Mouse (Mus musculus): Measurements from ENCODE around the gene Gm9918.
"Not testable (repeated sequence)": the region's sequence is repeated elsewhere in the genome, so short reads cannot be mapped to it uniquely, and the experiment has no call there.

The Gm9918 gene

DNA sequence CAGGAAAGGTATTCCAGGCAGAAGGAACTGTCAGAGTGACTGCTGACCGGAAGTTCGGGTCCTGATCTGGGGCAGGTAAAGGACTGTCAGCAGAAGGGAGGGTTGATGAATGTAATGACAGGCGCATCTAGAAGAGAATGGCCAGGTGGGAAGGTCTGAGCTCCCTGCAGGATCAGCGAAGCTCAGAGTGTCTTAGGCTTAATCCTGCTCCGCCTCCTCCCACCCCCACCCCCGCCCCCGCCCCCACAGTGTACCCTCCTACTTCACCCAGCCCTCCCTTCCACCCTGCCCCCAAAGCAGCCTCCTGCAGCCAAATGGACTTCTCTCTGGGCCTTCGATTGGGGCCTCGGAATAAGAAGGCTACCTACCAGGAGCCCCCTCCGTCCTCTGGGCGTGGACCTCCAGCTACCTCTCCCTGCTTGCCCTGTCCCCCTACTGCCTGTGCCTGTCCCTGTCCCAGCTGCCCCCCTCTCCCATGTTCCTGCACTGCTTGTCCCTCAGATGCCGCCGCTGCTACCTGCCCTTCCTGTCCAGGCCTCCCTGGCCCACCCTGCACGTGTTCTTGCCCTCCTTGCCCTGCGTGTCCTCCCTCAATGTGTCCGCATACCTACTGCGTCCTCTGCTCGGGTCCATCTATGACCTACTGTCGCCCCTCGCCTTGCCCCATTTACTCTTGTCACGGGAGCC, at the start of gene Gm9918:
Gene Gm9918, plus strand, starts transcription at position 290 of the 687 bp plus-strand sequence.
- no peak for DNase-seq (ENCODE audit: low spot score)

DNA sequence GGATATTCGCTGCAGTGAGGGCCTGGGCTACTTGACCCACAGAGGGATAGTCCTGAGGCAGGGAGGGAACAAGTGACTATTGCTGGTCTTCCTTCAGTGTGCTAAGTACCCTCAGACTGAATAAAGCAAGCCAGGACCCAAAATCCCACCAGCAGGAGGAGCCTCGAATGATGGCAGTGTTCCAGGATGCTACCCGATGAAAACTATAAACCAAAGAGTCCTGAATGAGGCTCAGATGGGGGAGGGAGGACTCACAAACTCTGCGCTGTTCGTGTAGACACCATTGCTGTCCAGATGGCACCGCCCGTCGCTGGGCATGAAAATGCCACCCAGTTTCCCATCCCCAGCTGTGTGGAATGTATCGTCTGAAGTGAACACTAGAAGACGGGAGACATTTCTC, 48.0 kb upstream of the Gm9918 start:
- peak; percentile 50 for DNase-seq (ENCODE audit: low spot score)

DNA sequence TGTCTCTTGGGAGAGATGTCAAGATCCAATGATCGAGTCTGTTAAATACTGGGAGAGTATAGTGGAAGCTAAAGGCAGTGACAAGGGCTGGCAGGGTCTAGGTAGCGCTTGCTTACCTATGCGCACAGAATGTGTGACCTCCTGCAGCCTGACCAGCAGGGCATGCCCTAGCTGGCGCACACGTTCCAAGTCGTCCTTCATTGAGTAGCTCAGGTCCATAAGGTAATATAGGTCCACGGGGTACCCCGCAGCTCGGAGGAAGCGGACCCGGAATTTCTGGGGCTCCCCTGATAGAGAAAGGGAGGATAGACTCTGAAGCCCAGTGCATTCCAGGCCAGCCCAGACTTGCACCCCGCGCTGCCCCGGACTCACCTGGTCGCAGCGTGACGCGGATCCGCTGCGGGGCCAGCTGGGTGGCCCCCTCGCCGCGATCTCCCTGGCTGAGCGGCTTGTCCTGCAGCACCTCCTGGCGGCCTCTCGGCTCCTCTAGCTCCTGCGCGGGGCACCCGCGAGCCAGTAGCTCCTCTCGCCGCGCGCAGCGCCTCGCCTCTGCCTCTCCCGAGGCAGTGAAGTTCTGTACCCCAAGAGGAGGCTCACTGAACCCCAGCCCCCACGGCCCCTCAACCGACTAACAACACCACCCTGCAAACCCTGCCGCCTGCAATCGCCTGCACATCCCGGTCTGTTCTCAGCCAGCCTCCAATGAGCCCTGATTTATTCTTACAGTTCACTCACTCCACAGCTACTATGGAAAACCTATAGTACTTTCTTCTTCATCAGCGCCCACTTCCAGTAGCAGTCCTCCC, 46.0 kb upstream of the Gm9918 start:
- DNase-seq (ENCODE audit: low spot score): peak; percentile 90

DNA sequence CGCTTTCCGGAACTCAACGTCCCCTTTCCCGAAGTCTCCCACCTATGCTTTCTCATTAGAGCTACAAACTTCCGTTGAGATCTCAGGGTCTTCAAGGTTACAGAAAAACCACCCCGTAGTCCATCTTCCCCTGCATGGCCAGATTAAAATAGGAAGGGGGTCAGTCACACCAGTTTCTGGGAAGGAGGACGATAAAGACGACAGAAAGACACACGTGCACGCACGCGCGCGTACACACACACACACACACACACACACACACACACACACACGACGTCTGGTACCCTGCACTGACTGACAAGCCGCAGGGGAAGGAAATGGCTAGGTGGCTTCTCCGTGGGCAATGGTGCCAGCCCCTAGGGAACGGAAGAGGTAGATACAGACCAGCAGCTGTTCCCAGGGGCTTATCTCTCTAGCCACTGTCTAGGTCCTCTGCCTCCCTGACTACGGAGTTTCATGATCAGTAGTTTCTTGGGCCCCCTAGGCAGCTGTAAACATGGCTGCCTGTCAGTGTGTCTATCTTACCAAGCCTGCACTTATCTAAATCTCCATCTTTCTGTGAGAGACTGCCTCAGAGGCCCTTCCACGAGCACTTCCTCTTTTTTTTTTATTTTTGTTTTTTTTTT, 45.3 kb upstream of the Gm9918 start:
- DNase-seq (ENCODE audit: low spot score): no peak

DNA sequence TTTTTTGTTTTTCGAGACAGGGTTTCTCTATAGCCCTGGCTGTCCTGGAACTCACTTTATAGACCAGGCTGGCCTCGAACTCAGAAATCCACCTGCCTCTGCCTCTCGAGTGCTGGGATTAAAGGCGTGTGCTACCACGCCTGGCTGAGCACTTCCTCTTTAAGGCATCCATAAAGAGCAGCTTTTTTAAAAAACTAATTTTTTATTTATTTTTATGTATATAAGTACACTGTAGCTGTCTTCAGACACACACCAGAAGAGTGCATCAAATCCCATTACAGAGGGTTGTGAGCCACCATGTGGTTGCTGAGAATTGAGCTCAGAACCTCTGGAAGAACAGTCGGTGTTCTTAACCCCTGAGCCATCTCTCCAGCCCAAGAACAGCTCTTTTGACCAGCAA, 44.7 kb upstream of the Gm9918 start:
- DNase-seq (ENCODE audit: low spot score): not testable (repeated sequence)

DNA sequence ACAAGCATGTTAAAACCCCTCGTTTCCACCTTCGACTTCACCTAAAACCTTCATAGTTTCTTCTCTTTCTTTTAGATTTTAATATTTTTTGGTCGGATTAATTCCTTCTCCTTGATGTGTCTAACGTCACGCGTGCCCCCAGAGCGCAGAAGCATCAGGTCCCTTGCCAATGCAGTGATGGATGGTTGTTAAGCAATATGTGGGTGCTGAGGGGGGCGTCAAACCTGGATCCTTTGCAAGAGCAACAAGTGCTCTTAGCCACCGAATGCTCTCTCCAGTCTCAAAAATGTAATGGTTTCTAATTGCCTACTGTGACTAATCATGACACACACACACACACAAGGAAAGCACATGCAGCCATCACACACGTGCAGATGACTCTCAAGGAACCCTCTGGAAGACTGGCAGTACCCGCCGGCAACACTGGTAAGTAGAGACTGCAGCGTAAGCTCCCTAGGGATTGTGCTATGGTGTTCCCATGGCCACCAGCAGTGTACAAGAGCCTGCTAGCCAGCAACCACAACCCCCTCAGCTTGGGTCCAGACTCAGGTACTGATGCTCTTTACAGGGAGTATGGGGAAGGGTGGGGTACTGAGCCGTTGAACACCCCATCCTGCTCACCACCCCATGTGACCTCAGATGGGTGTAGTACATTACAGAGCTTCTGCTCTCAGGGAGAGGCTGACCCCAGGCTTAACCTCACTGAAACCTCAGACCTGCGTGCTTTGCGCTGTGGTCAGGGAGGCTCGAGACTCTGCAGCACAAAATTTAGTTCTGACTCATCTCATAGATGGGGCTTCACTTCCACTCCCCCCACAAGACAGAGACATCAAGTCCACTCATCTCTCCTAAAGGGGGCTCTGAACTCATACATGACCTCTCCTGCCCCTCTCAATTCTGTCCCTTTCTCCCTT, 39.7 kb upstream of the Gm9918 start:
- DNase-seq (ENCODE audit: low spot score): no peak

DNA sequence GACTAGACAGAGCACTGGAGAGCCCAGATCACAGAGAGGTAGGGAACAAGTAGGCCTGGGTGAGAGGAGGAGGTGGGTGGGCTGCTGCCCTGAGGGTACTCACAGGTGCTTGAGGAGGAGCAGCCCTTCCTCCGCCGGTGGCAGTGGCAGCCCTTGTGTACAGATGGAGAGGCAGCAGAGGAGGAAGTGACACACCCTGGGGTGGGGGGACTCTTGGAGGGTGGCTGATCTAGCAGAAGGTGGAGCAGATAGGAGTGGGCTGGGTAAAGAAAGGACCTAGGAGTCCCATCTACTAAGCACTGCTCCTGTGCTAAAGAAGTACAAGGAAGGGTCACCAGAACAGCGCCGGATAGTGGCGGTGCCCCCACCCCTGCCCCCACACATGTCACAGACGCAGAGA, 38.6 kb upstream of the Gm9918 start, which contains the start of gene Itgb7:
Gene Itgb7, minus strand, starts transcription at position 197 of the 400 bp plus-strand sequence.
- DNase-seq (ENCODE audit: low spot score): no peak

DNA sequence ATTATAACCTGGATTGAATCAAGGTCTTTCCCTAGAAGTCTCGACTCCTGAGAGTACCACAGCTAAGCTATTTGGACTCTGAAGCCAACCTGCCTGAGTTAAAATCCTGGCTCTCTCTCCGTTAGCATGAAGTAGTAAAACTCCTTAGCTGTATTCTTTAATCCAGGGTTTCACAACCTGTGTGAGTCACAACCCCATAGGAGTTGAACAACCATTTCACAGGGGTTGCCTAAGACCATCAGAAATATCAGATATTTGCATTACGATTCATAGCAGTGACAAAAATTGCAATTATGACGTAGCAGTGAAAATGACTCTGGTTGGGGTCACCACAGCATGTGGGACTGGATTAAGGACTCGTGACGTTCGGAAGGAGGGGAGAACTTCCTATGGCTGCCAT, 37.6 kb upstream of the Gm9918 start:
- DNase-seq (ENCODE audit: low spot score): no peak

DNA sequence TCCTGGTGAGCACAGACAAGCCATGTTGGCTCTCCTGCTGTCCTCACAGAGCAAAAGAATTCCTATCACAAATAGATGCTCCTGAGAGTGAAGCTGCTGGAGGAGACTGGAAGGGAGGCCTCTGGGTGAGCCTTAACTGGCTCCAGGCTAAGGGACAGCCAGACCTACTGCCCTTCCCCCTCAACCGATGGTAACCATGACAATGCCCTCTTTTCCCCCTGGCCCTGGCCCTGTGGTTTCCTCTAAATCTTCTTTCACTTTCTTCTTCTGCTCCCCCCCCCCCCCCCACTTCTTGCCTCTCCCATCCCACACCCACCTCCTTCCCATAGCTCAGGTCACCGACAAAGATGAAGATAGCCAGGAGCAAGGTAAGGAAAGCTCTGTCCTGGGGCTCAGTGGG, 36.5 kb upstream of the Gm9918 start:
- DNase-seq (ENCODE audit: low spot score): no peak

DNA sequence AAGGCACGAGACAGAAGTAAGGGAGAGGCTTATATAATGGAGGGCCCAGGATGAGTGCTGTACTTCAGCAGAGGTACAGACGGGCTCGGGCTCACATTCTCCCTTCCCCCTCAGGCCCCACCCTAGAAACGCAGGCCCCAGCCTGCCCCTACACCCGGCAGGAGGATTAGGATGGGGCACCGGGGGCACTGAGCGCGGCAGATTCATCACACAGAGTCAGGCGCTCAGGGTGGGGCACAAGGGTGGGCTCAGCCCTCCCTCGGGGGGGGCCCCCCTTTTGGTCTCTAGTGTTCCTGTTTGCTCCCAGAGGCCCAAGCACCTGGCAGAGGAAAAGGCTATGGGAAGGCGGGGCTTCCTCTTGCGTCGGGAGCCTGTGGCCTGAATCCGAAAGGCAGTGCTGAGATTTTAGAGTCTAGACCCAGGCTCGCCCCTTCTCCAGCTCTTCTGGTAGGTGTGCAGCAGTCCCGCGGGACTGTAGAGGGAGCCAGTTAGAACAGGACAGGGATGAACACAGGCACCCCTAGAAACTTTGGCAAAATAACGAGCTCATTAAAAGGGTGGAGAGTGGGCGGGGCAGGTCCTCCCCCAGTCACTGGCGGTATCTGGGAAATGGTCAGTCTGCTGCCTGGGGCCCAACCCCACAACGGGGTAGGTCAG, 34.9 kb upstream of the Gm9918 start:
- peak; percentile 48 for DNase-seq (ENCODE audit: low spot score)

DNA sequence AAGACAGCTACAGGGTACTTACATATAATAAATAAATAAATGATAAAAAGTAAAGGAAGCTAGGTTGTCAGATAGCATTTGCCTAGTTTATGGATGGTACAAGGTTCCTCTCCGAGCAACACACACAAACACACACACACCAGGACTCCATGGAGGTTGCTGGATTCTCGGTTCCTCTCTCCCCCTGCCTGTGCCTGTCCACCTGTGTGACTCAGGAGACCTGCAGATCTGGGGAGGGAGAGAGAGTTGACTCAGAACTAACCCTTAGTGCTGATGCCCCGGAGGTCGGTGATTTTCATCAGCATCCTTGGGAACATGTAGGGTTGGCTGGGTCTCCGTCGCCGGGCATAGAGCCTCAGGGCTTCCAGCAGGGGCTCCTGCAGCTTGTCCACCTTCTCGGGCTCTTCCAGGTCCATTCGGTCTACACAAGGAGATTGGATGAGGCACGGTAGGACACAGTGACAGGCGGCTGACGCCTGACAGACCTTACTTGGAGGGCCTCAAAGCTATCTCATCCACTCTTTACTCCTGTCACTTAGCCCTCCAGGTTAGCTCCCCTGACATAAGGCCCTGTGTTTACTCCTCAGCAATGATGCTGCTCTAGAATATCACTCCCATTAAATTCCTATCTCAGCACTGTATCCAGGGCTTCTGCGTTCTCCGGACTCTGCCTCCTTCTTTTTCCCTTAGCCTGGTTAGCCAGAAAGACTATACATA, 31.7 kb upstream of the Gm9918 start:
- DNase-seq (ENCODE audit: low spot score): no peak

DNA sequence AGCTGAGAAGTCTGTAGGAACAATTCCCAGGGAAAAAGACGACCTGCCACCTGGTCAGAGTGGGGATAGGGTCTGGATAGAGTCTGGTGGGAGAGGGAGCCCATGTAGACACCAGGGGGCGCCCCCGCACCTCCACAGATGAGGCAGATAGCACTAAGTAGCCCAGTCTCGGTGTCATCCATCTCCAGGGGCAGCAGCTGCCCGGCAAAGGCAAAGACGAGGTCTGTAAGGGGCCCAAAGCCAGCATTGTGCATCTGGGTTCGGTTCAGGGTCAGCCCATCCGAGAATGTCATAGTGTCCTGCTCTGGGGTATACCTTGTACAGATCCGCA, 31.1 kb upstream of the Gm9918 start:
- peak; percentile 87 for DNase-seq (ENCODE audit: low spot score)

DNA sequence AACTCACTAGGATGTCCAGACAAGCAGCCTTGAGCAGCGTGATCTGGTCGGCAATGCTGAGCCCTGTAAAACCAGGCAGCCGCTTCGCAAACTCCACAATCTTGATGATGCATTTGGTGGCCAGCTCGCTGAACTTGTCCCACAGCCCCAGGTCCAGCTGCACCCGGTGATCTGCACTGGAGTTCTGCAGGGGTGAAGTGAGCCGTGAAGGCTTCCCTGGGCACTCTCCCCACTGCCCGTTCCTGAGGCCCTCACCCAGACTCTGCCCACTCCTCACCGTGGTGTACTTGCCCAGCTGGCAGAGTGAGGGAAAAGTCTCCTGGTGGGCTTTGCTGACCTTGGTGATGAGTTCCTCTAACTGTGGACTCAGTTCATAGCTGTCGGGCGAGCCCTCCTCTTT, 30.5 kb upstream of the Gm9918 start:
- DNase-seq (ENCODE audit: low spot score): no peak

DNA sequence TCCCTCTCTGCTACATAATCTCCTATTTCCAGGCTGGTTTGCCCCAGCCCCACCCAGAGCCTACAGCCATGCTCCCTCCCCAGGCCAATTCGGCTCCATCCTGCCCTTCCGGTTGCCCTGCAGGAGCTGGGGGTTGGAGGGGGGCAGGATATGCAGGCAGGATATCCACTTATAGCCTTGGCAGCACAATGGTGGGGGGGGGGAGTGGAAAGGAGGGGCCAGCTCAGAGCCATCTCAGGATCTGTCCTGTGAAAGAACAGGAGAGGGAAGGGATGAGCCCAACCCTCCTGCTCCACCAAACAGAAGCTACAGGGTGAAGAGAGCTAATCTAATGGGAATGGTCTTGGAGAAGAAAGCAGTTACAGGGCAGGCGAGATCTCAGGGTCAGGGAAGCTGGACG, 29.8 kb upstream of the Gm9918 start:
- no peak for DNase-seq (ENCODE audit: low spot score)

DNA sequence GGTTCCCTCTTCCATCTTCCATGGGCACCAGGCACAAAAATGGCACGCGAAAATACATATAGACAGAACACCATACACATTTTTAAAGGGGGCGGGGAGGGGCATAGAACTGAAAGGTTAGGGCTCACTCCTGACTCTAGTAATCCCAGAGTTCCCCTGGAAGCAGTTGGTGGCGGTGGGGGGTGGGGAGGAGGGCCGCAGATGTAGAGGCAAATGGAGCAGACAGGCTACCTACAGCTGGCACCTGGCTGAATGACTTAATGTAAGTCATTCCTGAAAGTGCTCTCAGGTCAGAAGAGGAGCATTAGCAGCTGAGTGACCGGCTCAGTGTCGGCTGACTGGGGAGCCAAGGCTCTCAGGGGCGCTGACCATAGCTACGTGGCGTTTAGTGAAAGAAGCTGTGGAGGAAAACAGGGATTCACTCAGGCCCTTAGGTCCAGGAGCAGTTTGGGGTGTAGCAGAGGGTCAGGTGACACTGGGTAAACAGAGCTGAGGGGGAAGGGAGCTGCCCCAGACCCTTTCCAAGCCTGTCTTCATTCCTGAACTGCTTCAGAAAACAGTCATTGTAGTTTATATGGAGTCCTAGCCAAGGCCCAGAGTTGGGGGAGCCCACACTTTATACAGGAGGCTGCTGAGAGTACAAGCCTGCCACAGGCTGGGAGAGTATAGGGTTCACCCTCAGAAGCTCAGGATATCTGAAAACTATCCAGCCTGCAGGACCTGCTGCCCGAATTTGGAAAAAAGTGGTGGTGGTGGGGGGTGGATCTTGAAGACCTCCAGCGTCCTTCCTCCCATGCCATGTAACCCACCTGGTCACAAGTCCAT, 27.7 kb upstream of the Gm9918 start:
- no peak for DNase-seq (ENCODE audit: low spot score)

DNA sequence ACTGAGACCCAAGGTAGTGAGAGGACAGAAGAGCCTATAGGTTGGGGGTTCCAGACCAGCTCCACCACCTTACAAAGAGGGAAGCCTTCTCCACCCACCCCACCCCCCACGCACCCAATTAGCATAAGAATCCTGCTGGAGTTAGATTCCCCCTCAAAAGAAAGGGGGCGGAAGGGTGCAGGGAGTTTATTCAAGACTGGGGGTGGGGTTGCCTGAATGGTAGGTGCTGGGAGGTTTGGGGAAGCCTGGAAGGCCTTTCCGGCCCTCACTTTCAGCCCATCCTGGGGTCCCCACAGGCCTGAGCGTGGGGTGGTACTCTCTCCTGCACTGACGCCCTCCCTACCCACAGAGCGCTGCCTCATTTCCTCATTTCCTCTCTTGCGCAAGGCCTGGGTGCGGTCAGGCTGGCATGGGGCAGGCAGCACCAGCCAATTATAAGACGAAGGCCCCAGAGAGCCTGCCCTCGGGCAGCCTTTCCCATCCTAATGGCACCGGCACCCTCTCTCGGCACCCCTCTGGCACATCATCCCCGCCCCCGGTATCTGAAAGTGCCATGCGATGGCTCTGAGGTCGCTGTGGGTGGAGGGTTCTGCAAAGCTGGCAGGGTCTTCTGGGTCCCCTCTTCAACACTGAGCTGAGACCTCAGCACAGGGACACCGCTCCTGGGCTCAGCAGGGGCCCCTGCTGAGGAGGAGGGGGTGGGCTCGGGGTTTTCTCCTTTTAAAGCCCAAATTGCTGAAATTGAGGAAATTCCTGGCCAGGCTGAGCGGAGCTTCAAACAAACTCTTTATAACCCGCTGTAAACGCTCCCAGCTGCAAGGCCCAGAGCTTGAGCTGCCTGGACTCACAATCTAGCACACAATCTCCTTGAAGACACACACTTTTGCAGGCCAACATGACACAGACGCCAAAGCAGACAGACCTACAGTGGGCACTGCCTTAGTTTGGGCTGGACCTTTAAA, 26.9 kb upstream of the Gm9918 start:
- no peak for DNase-seq (ENCODE audit: low spot score)

DNA sequence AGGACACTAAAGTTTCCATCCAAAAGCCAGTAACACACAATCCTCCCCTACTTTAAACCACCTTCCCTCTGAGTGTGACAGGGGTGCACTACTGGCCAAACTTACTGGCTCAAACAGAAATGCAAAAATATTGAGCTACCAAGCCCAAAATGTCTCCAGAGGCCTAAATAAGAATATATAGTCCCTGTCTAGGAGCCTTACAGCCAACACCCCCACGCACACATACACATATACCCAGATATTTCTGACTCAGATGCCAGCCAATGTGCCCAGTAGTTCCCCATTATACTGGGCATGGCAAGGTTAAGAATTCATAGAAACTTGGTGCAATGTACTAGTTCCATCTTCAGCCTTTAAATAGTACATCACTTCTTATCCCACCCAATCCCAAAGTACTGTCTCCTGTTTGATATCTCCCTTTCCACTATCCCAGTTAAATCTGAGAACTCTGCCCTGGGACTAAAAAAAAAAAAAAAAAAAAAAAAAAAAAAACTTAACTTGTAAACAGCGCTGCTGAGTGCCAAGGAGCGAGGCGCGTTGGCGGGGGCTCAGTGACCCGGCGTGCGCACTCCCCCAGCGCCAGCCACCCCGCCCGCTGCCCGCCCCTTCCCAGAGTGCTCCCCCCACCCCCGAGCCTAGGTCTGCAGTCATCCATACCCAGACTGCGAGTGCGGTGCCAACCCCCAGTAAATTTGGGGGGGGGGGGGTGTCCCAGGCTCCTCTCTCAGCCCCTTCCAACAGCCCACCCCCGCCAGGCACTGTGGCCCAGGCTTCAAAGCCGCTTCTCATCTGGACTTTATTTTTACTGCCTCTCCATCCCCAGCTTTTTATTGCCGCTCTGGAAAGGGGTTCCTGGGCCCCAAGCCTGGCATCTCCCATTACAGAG, 25.8 kb upstream of the Gm9918 start:
- no peak for DNase-seq (ENCODE audit: low spot score)

DNA sequence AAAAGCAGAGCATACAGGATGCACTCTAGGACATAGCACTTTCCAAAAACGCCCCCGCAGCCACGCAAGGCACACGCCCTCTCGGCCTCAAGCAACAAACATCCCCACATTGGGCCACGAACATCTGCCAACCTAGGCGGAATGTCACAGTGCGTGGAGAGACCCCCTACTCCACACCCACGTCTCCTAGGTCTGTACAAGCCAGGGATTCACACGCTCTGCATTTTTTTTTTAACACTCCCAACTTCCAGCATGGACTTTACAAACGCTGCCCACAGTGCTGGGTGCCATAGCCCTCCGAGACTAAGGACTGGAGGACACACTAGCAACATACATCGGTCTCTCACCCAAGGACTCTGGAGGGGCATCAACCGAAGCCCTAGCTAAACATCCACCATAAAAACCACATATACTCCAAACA, 24.9 kb upstream of the Gm9918 start:
- no peak for DNase-seq (ENCODE audit: low spot score)
